Mouse (Mus musculus): ENCODE measurements at regions not wholly inside any gene's neighbourhood (a gene's known extent, or its start where the extent isn't known, plus 50 kb on each side); places are given as distances from the start of the nearest gene placed in this dataset.

GRCm38 (mm10) chr10:43748300-43748699, 153.2 kb downstream of the Qrsl1 start:
- DNase-seq (ENCODE audit: low spot score in 2 of 2): no peak

DNA sequence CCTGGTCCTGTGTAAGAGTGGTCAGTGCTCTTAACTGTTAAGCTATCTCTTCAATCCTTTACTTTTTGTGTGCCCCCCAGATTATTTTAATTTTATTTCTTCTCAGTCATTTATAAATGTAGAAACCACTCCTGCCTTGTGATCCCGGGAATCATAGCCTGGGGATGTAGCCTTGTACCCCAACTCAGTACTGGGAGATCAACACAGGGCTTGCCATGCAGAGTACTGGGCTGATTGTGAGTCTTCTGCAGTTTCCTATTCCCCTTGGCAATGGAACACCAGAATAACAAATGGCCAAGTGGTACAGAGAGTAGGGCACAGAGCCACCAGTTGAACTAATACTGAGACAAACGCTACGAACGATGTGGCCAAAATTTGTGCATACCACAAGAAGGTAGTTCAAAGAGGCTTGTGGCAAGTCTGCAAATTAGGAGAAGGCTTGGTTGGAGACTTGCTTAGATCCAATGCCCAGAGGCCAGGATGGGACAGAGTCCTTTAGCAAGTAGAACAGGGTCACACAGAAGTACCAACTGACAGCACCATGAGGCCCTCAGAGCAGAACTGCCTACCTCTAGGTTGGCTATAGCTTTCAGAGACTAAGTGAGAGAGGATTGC, 151.9 kb downstream of the Qrsl1 start:
- DNase-seq (ENCODE audit: low spot score in 2 of 2): no peak

GRCm38 (mm10) chr10:43750401-43750800, 151.1 kb downstream of the Qrsl1 start:
- no peak for DNase-seq (ENCODE audit: low spot score in 2 of 2)

DNA sequence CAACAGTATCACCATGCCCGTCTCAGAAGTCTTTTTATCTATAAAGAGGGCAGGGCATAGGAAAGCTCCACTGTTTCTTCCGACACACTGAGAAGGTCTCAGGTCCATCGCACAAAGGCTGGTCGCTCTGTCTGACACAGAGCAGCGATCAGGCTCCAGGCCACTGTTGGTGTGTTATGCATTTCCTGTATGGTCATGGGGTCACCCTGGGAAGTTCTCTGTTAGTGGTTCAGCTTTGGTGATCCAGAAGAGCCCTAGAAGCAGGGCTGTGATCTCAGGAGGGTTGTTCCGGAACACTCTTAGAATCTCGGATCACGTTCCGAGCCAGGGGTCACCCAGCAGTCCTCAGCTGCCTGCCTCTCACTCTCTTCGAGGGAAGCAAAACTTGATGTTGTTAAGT, 150.7 kb downstream of the Qrsl1 start:
- no peak for DNase-seq (ENCODE audit: low spot score in 2 of 2)

- peak; percentile 21 to 23 for DNase-seq (ENCODE audit: low spot score in 2 of 2)
Observed at GRCm38 (mm10) chr10:43751881-43752675, 149.5 kb downstream of the Qrsl1 start.

DNA sequence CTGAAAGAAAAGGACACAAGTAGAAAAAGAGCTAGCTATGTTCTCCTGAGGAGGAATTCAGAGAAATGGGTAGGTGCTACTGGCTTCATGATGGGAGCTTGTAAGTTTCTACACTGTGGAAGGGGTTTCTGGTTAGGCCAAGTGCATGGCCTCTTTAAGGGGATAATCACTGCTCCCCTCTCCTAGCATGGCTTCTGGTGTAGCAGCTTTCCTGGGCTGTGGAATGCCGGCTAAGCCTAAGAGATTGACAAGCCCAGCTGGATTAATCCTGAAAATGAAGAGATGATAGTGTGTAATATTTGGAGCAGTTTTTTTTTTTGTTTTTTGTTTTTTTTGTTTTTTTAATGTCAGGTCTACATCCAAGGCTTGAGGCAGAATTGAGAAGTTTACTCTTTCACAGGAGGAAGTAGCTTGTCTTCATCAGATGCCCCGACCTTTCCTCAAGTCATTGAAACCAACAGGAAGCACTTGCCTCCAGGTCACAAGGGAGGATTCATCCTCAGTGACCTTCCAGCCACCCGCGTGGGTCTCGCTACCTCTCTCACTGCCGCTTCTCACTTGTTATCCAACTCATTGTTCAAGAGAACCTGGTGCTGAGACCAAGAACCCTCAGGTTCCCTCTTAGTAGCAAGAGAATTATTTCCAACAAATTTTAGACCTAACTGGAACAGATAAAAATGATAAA, 144.5 kb downstream of the Qrsl1 start:
- no peak for DNase-seq (ENCODE audit: low spot score in 2 of 2)

DNA sequence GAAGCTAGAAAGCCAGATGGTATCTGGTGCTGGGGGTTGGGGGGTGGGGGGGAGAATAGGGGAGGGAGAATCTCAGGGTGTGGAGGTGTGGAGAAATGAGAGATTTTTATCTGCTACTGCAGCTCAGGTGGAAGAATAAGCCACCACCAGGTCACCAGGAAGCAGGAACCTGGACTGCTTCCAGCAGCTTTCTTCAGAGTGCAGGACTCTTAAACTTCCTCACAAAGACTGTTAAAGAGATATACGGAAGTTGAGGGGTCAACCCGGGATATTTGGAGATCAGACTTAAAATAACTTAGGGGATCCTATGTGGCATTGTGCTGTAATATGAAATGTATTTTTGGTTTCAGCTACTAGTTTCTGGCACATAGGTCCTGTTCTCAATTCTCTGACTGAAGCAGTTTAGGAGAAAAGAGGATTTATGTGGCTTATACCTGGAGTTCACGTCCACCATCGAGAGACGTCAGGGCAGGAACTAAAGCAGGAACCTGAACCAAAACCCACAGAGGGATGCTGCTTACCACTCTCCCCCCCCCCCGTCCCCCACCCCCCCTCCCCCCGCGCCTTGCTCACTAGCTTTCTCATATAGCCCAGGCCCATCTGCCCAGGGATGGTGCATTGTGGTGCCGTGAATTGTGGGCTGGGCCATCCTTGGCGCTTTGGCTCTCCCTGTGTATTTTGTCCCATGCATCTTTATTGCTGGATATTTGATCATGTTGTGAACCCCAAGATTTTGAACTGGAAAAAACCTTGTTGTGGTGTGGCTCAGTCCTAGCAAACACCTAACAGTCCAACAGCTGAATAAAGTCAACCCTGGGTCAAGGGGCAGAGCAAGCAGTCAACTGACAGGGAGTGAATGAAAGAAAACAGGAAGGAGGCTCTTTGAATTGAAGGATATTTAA, 143.2 kb downstream of the Qrsl1 start:
- no peak for DNase-seq (ENCODE audit: low spot score in 2 of 2)

GRCm38 (mm10) chr10:43759186-43759905, 142.2 kb downstream of the Qrsl1 start:
- peak; percentile 39 to 45 for DNase-seq (ENCODE audit: low spot score in 2 of 2)

DNA sequence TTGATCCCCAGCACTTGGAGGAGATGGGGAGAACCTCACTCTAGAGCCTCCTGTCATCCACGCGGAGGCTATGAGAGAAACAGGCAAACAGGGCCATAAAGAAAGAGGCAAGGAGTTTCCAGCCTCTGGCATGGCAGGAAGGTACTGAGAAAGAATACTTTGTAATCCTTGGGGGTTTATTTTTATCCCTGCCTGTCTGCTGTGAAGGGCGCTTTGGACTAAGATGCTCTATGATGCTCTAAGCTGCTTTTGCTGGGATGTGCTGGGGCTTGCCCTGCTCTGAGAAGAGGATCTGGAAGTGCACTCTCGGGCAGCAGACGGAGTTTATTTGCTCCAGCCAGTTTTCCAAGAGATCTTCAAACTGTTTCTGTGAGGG, 141.7 kb downstream of the Qrsl1 start:
- DNase-seq (ENCODE audit: low spot score in 2 of 2): no peak

DNA sequence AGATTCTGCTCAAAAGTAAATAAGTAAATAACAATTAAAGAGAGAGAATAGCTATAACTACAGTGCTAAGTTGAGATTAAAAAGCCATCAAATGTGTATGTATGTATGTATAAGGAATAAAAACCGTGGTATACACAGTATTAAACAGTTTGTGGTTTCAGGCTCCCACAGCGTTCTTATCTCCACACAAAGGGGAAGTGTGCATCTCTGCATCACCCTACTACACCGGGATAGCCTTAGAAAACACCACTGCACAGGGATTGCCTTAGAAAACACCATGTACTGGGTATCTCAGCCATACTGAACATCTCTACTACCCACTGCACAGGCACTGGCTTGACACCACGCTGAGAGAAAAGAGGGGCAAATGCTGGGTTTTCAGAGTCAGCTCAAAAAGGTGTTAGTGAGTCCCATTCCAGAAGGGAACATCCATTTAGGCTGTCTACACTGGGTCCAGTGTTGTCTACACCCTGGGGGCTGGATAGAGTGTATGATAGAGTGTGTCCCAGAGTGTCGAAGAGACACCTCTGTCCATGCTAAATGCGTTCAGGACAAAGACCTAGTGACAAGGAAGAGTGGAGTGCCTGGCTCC, 139.5 kb downstream of the Qrsl1 start:
- no peak for DNase-seq (ENCODE audit: low spot score in 2 of 2)

DNA sequence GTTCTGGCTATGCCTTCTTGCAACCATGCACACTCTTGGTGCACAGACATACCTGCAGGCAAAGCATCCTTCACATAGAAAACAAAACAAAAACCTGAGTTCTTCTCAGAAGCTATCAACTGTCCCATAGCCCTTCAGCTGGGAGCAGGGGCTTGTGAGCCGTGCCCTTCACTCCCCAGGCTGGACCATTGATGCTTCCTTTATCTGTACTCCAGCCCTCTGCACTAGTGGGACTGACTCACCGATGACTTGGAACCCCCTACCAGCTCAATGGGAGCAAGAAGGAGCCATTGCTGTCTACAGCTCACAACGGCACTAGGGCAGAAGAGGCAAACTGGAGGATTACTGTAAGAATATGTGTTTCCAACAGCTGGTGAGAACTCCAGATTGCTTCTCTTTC, 137.0 kb downstream of the Qrsl1 start:
- no peak for DNase-seq (ENCODE audit: low spot score in 2 of 2)

DNA sequence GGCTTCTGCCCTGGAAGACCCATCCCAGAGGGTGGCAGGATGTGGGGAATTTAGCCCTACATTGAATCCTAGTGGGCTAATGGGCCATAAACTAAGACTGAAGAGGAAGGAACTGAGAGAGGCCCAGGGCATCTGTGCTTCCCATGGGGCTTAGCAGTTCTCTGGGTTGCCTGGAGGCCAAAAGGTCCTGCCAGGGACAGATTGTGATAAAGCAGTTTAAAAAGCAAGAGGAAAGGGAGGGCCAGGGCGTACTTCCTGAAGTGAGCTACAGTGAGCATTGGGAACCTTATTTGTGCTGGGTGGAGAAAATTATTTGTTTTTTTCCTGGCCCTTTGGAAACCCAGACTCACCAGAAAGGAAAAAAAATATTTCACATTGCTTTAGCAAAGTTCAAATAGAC, 136.3 kb downstream of the Qrsl1 start:
- no peak for DNase-seq (ENCODE audit: low spot score in 2 of 2)

- no peak for DNase-seq (ENCODE audit: low spot score in 2 of 2)
Observed at GRCm38 (mm10) chr10:43765829-43766486, 135.6 kb downstream of the Qrsl1 start.

DNA sequence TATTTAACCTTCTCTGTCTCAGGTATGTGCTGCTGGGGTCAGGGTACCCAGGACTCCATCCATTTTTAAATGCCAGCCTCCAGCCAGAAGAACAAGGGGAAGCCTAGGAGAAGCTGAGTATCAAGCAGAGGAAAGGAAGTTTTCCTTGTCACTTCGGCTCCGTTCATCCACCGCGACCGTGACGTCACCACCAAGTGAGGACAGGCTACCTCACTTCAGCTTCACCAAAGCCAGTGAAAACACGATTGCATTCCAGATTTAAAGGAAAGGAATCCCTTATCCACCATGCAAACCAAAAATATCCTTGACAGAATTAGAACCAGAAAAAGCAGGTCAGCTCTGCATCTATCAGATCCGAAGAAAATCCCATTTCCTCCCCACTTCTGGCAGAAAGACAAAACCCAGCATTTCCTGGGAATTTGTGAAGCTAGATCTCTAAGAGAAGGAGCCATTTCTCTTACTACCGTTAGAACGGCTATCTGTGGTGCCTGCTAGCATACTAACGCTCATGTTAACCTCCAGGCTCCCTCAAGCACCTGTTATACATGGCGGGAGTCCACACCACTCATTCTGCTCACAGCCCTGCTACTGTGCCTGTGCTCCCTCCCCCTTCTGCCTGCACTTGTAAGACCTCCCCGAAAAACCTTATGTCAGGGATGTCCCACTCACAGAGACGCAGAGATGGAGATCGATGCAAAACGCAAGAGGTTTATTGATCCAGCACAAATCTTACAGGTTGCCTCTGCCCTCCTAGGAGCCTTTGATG, 133.4 kb downstream of the Qrsl1 start:
- DNase-seq (ENCODE audit: low spot score in 2 of 2): peak in 1 of 2 experiments; percentile 24

GRCm38 (mm10) chr10:43769026-43769425, 132.5 kb downstream of the Qrsl1 start:
- DNase-seq (ENCODE audit: low spot score in 2 of 2): no peak

DNA sequence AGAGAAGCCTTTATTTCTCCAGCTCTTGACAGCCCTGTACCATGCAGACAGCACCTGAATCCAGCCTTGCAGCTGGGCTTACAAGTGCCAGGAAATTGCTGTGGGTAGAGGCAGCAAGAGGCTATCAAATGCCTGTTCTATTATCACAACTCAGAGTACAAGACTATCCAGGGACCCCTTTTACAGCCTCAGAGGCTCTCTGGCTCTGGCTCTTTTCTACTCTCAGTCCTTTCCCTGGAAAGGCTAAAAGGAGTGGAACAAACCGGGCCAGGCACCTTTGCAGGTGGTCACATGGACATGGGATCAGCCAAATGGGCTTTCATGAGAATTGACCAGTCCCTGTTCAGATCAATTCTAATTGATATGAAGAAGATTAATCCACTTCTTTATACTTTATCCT, 125.7 kb downstream of the Qrsl1 start:
- no peak for DNase-seq (ENCODE audit: low spot score in 2 of 2)

- peak; percentile 49 to 60 for DNase-seq (ENCODE audit: low spot score in 2 of 2)
Observed at GRCm38 (mm10) chr10:43777612-43778600, 123.6 kb downstream of the Qrsl1 start.

DNA sequence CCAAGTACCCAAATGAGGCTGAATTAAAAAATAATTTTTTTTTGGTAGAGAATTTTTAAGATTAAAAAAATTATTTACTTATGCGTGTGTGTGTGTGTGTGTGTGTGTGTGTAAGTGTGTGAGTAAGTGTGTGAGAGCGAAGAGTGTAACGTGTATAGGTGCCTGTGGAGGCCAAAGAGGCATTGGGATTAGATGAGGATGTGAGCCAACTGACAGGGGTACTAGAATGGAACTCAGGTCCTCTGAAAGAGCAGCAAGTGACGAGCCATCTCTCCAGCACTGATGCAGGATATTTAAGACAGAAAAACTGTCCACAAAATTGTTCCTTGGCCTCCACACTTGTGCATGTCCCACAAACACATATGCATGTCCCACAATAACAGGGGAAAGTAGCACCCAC, 121.0 kb downstream of the Qrsl1 start:
- DNase-seq (ENCODE audit: low spot score in 2 of 2): no peak
